Mouse (Mus musculus) spleen, postnatal 14 days (tissue): ENCODE results near the gene Psmc5.
A peak's percentile ranks its signal among the peaks of the same experiment; 100 is the strongest.

Experiments used
- DNase-seq, 2 experiments: peaks; one replicate each; pipeline ENCODE4 v3.0.0; 2021 to 2022; ENCODE audit warnings: low spot score in 2 of 2

Gene Psmc5

GRCm38 (mm10) chr11:106306065-106306385, 50.1 kb downstream of the Psmc5 start:
- DNase-seq, result no peak

GRCm38 (mm10) chr11:106306758-106307157, 50.8 kb downstream of the Psmc5 start:
- no peak for DNase-seq

GRCm38 (mm10) chr11:106307432-106307831, 51.5 kb downstream of the Psmc5 start:
- DNase-seq, result no peak

- DNase-seq, result peak; percentile 57 to 72
These were observed 52.2 kb downstream of the Psmc5 start for GRCm38 (mm10) chr11:106308162-106308561.

- peak; percentile 49 to 66 for DNase-seq
These were observed 54.2 kb downstream of the Psmc5 start for GRCm38 (mm10) chr11:106310123-106310522.
